Mouse (Mus musculus): ENCODE results near the gene Srsf3.
A peak's percentile ranks its signal among the peaks of the same experiment; 100 is the strongest.
"Not testable (repeated sequence)": the region's sequence is repeated elsewhere in the genome, so short reads cannot be mapped to it uniquely, and the experiment has no call there.

The Srsf3 gene

GRCm38 (mm10) chr17:29032274-29033069 is at the start of gene Srsf3:
TSS of gene Srsf3 (plus strand) at chr17:29032628.
- peak; percentile 99 for DNase-seq (ENCODE audit: low read depth)

- no peak for DNase-seq (ENCODE audit: low read depth)
Measured at GRCm38 (mm10) chr17:28984724-28985420, 47.6 kb upstream of the Srsf3 start.

GRCm38 (mm10) chr17:28986833-28987232 is 45.6 kb upstream of the Srsf3 start:
- DNase-seq (ENCODE audit: low read depth): peak; percentile 61

- DNase-seq (ENCODE audit: low read depth): peak; percentile 84
Measured at GRCm38 (mm10) chr17:28987713-28988112, 44.7 kb upstream of the Srsf3 start.

GRCm38 (mm10) chr17:28988291-28988690 is 44.1 kb upstream of the Srsf3 start:
- peak; percentile 20 for DNase-seq (ENCODE audit: low read depth)

- DNase-seq (ENCODE audit: low read depth): no peak
Measured at GRCm38 (mm10) chr17:28988996-28989395, 43.4 kb upstream of the Srsf3 start.

GRCm38 (mm10) chr17:28990060-28990459 is 42.4 kb upstream of the Srsf3 start:
- DNase-seq (ENCODE audit: low read depth): no peak

GRCm38 (mm10) chr17:28991286-28991685 is 41.1 kb upstream of the Srsf3 start:
- no peak for DNase-seq (ENCODE audit: low read depth)

GRCm38 (mm10) chr17:28992105-28992504 is 40.3 kb upstream of the Srsf3 start:
- DNase-seq (ENCODE audit: low read depth): no peak

- not testable (repeated sequence) for DNase-seq (ENCODE audit: low read depth)
Measured at GRCm38 (mm10) chr17:28993004-28993403, 39.4 kb upstream of the Srsf3 start.

- no peak for DNase-seq (ENCODE audit: low read depth)
Measured at GRCm38 (mm10) chr17:28994615-28995014, 37.8 kb upstream of the Srsf3 start.

- DNase-seq (ENCODE audit: low read depth): no peak
Measured at GRCm38 (mm10) chr17:29000465-29000864, 32.0 kb upstream of the Srsf3 start.

GRCm38 (mm10) chr17:29003740-29004139 is 28.7 kb upstream of the Srsf3 start:
- peak; percentile 73 for DNase-seq (ENCODE audit: low read depth)

GRCm38 (mm10) chr17:29005002-29005401 is 27.4 kb upstream of the Srsf3 start:
- no peak for DNase-seq (ENCODE audit: low read depth)

GRCm38 (mm10) chr17:29006812-29007211 is 25.6 kb upstream of the Srsf3 start:
- DNase-seq (ENCODE audit: low read depth): peak; percentile 57

GRCm38 (mm10) chr17:29007243-29007640 is 25.2 kb upstream of the Srsf3 start:
- DNase-seq (ENCODE audit: low read depth): no peak

- DNase-seq (ENCODE audit: low read depth): peak; percentile 94
Measured at GRCm38 (mm10) chr17:29007641-29008325, 24.6 kb upstream of the Srsf3 start, which contains the start of gene Stk38. TSS of gene Stk38 (minus strand) at chr17:29007995.

- DNase-seq (ENCODE audit: low read depth): no peak
Measured at GRCm38 (mm10) chr17:29008326-29008650, 24.1 kb upstream of the Srsf3 start.

GRCm38 (mm10) chr17:29009181-29009580 is 23.2 kb upstream of the Srsf3 start:
- DNase-seq (ENCODE audit: low read depth): no peak

GRCm38 (mm10) chr17:29014235-29014634 is 18.2 kb upstream of the Srsf3 start:
- DNase-seq (ENCODE audit: low read depth): no peak

GRCm38 (mm10) chr17:29015638-29016037 is 16.8 kb upstream of the Srsf3 start:
- DNase-seq (ENCODE audit: low read depth): peak; percentile 88

- DNase-seq (ENCODE audit: low read depth): no peak
Measured at GRCm38 (mm10) chr17:29016705-29017104, 15.7 kb upstream of the Srsf3 start.

Measured in induced T-regulatory cell, adult 2 months (primary cell).